Mouse (Mus musculus): ENCODE measurements around the gene C2cd4a.

Gene C2cd4a

DNA sequence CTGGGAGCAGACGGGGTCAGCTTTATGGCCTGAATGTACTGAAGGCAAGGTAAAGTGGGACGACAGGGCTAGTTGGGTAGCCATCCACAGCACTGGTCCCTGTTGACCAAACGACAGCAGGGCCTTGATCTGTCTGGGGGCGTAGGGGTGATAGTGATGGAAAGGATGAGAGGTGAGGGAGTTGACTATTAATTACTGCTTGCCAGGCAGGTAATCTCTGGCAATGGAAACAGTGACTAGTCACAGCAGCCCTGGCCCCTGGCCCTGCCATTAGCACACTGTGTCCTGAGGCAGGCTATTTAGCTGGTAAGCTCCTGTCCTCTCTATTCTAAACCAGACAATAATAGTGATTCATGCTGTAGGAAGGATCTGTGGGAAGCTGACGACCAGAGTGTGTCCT, 39.7 kb downstream of the C2cd4a start:
- no peak for DNase-seq (ENCODE audit: low read depth)

DNA sequence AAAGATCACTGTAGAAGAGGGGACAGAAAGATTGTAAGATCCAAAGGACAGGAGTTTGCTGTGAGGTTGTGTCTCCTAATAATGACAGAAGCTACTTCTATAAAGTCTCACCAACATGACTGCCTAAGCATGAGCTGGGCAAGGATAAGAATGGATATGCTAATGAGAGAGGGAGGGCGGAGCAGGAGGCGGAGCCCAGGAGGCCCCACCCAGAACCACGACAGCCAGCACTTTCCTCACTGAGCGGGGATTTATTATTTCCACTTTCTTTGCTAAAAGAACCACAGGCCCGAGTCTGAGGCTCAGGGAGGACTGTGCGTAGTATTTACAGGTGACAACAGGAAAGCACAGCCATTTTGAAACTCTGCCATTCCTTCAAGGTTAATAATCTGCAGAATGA, 44.5 kb downstream of the C2cd4a start:
- DNase-seq (ENCODE audit: low read depth), result no peak

DNA sequence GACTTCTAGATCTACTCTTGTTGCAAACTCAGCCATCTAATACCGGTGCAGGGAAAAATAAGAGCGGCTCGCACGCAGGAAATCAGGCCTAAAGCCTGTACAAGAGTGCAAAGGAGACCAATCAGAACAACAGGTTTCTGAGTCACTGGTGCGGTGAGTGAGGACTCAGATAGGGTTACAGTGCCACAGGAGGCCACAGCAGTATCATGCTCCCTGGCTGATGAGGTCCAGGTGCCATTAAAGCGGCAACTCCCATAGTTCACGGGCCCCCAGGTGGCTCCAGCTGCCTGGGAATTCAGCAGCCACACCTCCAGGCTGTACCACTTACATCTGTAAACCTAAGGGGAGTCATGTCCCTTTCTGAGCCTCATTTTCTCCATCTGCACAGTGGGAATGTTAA, 45.8 kb downstream of the C2cd4a start:
- no peak for DNase-seq (ENCODE audit: low read depth)

DNA sequence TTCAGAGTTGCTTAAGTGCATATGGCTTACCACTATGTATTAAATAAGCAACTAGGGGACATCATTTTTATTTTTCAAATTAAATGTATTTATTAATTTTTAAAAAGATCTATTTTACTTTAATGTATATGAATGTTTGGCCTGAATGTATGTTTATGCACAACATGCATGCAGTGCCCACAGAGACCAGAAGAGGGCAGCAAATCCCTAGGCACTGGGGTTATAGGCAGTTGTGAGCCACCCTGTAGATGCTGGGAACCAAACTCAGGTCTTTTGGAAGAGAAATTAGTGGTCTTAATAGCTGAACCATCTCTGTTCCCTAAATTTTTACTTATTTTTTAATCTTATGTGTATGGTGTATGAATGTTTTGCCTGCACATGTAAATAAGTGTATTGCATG, 48.2 kb downstream of the C2cd4a start:
- peak; percentile 9 for DNase-seq (ENCODE audit: low read depth)

DNA sequence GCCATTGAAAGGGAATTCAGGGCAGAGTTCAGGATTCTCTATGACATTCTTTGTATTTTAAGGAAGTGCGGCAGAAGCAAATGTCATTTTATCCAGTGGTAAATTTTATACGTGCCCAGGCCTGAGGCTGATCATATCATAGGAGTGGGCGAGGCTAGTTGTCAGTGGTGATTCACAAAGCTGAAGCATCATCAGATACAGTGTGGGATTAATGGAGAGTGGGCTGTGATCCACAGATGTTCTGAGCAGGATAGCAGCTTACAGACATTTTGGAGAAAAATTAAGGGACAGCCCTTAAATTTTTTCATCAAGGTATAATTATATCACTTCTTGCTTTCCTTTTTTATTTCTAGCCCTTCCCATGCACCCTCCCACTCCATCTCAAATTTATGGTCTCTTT, 48.7 kb downstream of the C2cd4a start:
- no peak for DNase-seq (ENCODE audit: low read depth)

DNA sequence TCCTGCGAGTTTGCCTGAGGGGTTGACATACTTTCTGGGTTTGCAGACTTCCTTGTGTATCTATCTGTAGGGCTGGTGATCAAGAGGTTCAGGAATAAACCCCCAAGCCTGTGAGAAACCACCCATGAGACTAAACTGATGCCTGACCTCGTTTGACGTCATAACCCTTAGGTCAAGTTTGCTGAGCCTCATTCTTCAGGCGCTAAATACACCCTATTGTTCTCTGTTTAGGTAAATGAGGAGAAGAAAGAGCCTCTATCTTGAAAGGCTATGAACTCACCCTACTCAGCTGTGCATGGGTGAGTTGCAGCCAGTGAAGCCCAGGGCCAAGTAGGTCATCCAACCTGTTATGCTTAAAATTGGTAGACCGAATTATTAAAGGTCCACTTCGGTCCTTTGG, 49.3 kb downstream of the C2cd4a start:
- DNase-seq (ENCODE audit: low read depth), result no peak
